Mouse (Mus musculus) B cell, adult 2 months (primary cell): ENCODE measurements around the gene Srxn1.

Experiments used
- DNase-seq, 2 experiments: peaks; one replicate each; pipeline ENCODE4 v3.0.0; 2022

The Srxn1 gene

GRCm38 (mm10) chr2:152090486-152090885 lies 14.8 kb upstream of the Srxn1 start:
- DNase-seq = no peak

- no peak for DNase-seq
Measured at GRCm38 (mm10) chr2:152091342-152092056, 13.8 kb upstream of the Srxn1 start.

- DNase-seq = no peak
Measured at GRCm38 (mm10) chr2:152092927-152093326, 12.4 kb upstream of the Srxn1 start.

- DNase-seq = no peak
Measured at GRCm38 (mm10) chr2:152093356-152093792, 11.9 kb upstream of the Srxn1 start.

- no peak for DNase-seq
Measured at GRCm38 (mm10) chr2:152094856-152095545, 10.3 kb upstream of the Srxn1 start.

- no peak for DNase-seq
Measured at GRCm38 (mm10) chr2:152096922-152097321, 8.4 kb upstream of the Srxn1 start.

- DNase-seq = no peak
Measured at GRCm38 (mm10) chr2:152097916-152098315, 7.4 kb upstream of the Srxn1 start.

GRCm38 (mm10) chr2:152099538-152099937 lies 5.8 kb upstream of the Srxn1 start:
- no peak for DNase-seq

- no peak for DNase-seq
Measured at GRCm38 (mm10) chr2:152101761-152102160, 3.6 kb upstream of the Srxn1 start.

- no peak for DNase-seq
Measured at GRCm38 (mm10) chr2:152102369-152102768, 2.9 kb upstream of the Srxn1 start.

GRCm38 (mm10) chr2:152104711-152105317 lies 502 bp upstream of the Srxn1 start:
- DNase-seq = no peak

GRCm38 (mm10) chr2:152106225-152106595 lies 894 bp downstream of the Srxn1 start:
- DNase-seq = no peak

GRCm38 (mm10) chr2:152106597-152106996 lies 1.3 kb downstream of the Srxn1 start:
- DNase-seq = no peak

- no peak for DNase-seq
Measured at GRCm38 (mm10) chr2:152108702-152109101, 3.4 kb downstream of the Srxn1 start.

GRCm38 (mm10) chr2:152109386-152109785 lies 4.1 kb downstream of the Srxn1 start:
- DNase-seq = no peak

GRCm38 (mm10) chr2:152111311-152111710 lies 6.0 kb downstream of the Srxn1 start:
- no peak for DNase-seq

GRCm38 (mm10) chr2:152111920-152112319 lies 6.6 kb downstream of the Srxn1 start:
- peak; percentile 85 to 86 for DNase-seq

- DNase-seq = no peak
Measured at GRCm38 (mm10) chr2:152112490-152112889, 7.2 kb downstream of the Srxn1 start.

- DNase-seq = no peak
Measured at GRCm38 (mm10) chr2:152112970-152113369, 7.7 kb downstream of the Srxn1 start.

- DNase-seq = no peak
Measured at GRCm38 (mm10) chr2:152114057-152114975, 9.0 kb downstream of the Srxn1 start.

- DNase-seq = no peak
Measured at GRCm38 (mm10) chr2:152117694-152118093, 12.4 kb downstream of the Srxn1 start.

- DNase-seq = no peak
Measured at GRCm38 (mm10) chr2:152119228-152119865, 14.0 kb downstream of the Srxn1 start.
